Mouse (Mus musculus): ENCODE measurements around the gene Cort. TPM values are rescaled to one million over a fixed set of nuclear protein-coding genes. Genes with fewer than 3 reads are reported as not detected.
"Not testable (repeated sequence)": the region's sequence is repeated elsewhere in the genome, so short reads cannot be mapped to it uniquely, and the experiment has no call there.

Gene Cort
- 1 to 10 TPM in 1 of 2 experiments, under 1 TPM in 1; 0.71 to 1.2 TPM for total RNA-seq (2021)

GRCm38 (mm10) chr4:149126663-149127062 is at the start of gene Cort:
TSS of gene Cort (minus strand) at chr4:149126763.
- DNase-seq, result no peak

GRCm38 (mm10) chr4:149173661-149174060 is 47.1 kb upstream of the Cort start:
- no peak for DNase-seq

- DNase-seq, result peak; percentile 66
These were observed 46.1 kb upstream of the Cort start for GRCm38 (mm10) chr4:149172666-149173065.

GRCm38 (mm10) chr4:149172083-149172482 is 45.5 kb upstream of the Cort start:
- peak; percentile 34 for DNase-seq

- DNase-seq, result no peak
These were observed 45.0 kb upstream of the Cort start for GRCm38 (mm10) chr4:149171581-149171981.

- DNase-seq, result no peak
These were observed 43.9 kb upstream of the Cort start for GRCm38 (mm10) chr4:149170394-149170931.

GRCm38 (mm10) chr4:149169926-149170325 is 43.4 kb upstream of the Cort start:
- not testable (repeated sequence) for DNase-seq

GRCm38 (mm10) chr4:149168016-149168415 is 41.5 kb upstream of the Cort start:
- DNase-seq, result no peak

GRCm38 (mm10) chr4:149166957-149167611 is 40.5 kb upstream of the Cort start:
- DNase-seq, result peak; percentile 24

- DNase-seq, result peak; percentile 97
These were observed 39.8 kb upstream of the Cort start, which contains the start of gene Pgd for GRCm38 (mm10) chr4:149166215-149166946. TSS of gene Pgd (minus strand) at chr4:149166771.

GRCm38 (mm10) chr4:149164150-149164549 is 37.6 kb upstream of the Cort start:
- DNase-seq, result no peak

- no peak for DNase-seq
These were observed 36.6 kb upstream of the Cort start for GRCm38 (mm10) chr4:149163196-149163595.

GRCm38 (mm10) chr4:149161166-149161565 is 34.6 kb upstream of the Cort start:
- DNase-seq, result no peak

GRCm38 (mm10) chr4:149159891-149160290 is 33.3 kb upstream of the Cort start:
- no peak for DNase-seq

- DNase-seq, result no peak
These were observed 32.6 kb upstream of the Cort start for GRCm38 (mm10) chr4:149159203-149159602.

GRCm38 (mm10) chr4:149157415-149157973 is 30.9 kb upstream of the Cort start:
- no peak for DNase-seq

- DNase-seq, result no peak
These were observed 29.1 kb upstream of the Cort start for GRCm38 (mm10) chr4:149155711-149156110.

- no peak for DNase-seq
These were observed 28.3 kb upstream of the Cort start for GRCm38 (mm10) chr4:149154859-149155258.

- no peak for DNase-seq
These were observed 24.2 kb upstream of the Cort start for GRCm38 (mm10) chr4:149150721-149151120.

- no peak for DNase-seq
These were observed 23.7 kb upstream of the Cort start for GRCm38 (mm10) chr4:149150256-149150655.

- DNase-seq, result peak; percentile 38
These were observed 23.0 kb upstream of the Cort start for GRCm38 (mm10) chr4:149149611-149150010.

GRCm38 (mm10) chr4:149149196-149149595 is 22.6 kb upstream of the Cort start:
- DNase-seq, result no peak

GRCm38 (mm10) chr4:149148084-149148483 is 21.5 kb upstream of the Cort start:
- no peak for DNase-seq

Measured in heart, postnatal 4 days (tissue).